Mouse (Mus musculus): ENCODE measurements around the gene Rilpl1.

GRCm38 (mm10) chr5:124531583-124531930, 366 bp upstream of the Rilpl1 start:
- no peak for TF ChIP-seq CTCF (IDR thresholded peaks at IDR 0.05; ENCODE audit: borderline replicate concordance, insufficient read depth, low read length)
- no peak for TF ChIP-seq POLR2A (IDR thresholded peaks at IDR 0.05; ENCODE audit: low read depth, low read length)

Data from embryonic fibroblast, embryonic 13.5 days (primary cell).